Mouse (Mus musculus) small intestine, adult 2 months (tissue): ENCODE measurements around the gene Fam222b. TPM values are rescaled to one million over a fixed set of nuclear protein-coding genes. Genes with fewer than 3 reads are reported as not detected.
A peak's percentile ranks its signal among the peaks of the same experiment; 100 is the strongest.

Experiments
- H3K27ac ChIP-seq: fragments of 200-500 bp; 2 replicates; pipeline ENCODE4 v1.5.1; 2012; ENCODE audit warnings: low read depth, low read length, control low read depth, inconsistent platforms; ENCODE audit not compliant: insufficient read depth
- H3K27me3 ChIP-seq: fragments of 200-500 bp; 2 replicates; pipeline ENCODE4 v1.6.1; 2012; ENCODE audit warnings: mild to moderate bottlenecking, moderate library complexity, low read length, inconsistent platforms; ENCODE audit not compliant: control insufficient read depth, insufficient read depth
- H3K36me3 ChIP-seq: fragments of 200-500 bp; 2 replicates; pipeline ENCODE4 v1.6.1; 2012; ENCODE audit warnings: mild to moderate bottlenecking, low read length, control low read depth, inconsistent platforms; ENCODE audit not compliant: control insufficient read depth, insufficient read depth
- H3K4me1 ChIP-seq: fragments of 200-500 bp; 2 replicates; pipeline ENCODE4 v1.6.1; 2012; ENCODE audit warnings: low read length, inconsistent platforms, mixed read lengths; ENCODE audit not compliant: control insufficient read depth, insufficient read depth, insufficient read length
- H3K4me3 ChIP-seq: fragments of 200-500 bp; 2 replicates; pipeline ENCODE4 v1.5.1; 2012; ENCODE audit warnings: low read depth, mild to moderate bottlenecking, control low read depth, inconsistent platforms, low read length, moderate library complexity
- CTCF ChIP-seq: fragments of 200-500 bp; IDR thresholded peaks from 2 replicates; pipeline ENCODE4 v1.5.1; 2012; ENCODE audit warnings: low read depth, mild to moderate bottlenecking, control low read depth, inconsistent platforms, low read length, moderate library complexity, mixed read lengths; ENCODE audit not compliant: insufficient replicate concordance, insufficient read length; ENCODE audit errors: extremely low read depth
- POLR2A ChIP-seq: fragments of 200-500 bp; IDR thresholded peaks from 2 replicates; pipeline ENCODE4 v1.6.1; 2012; ENCODE audit warnings: low read depth, mild to moderate bottlenecking, control low read depth, inconsistent platforms, low read length, moderate library complexity
- WGBS: fragments of 180-500 bp; shearing (Covaris S2); methylation state at CpG from one replicate; pipeline ENCODE4 v1.1.7; 2018; 5-methylcytosine and 5-hydroxymethylcytosine counted together
- polyA plus RNA-seq: library from polyadenylated mRNA; depleted of rRNA; stranded (reverse); fragments of >200 nt; gene quantifications from 2 replicates; pipeline ENCODE4 v1.2.3, GENCODE M21; 2012

Fam222b gene
- polyA plus RNA-seq, 1 experiment: 29.2 TPM

GRCm38 (mm10) chr11:78073577-78074276 is 20.7 kb upstream of the Fam222b start:
- Histone ChIP-seq H3K4me3 (no peak overlapping the region), H3K27me3 (no peaks in the 10 kb centered on the region), H3K36me3 (peaks cover 27% of the 10 kb centered on the region), H3K27ac (no peak overlapping the region), H3K4me1 (no peaks in the 10 kb centered on the region)
- TF ChIP-seq POLR2A (no peak), CTCF (no peak)
- WGBS: 94% methylated on average over 9 of the region's 9 CpGs

- Histone ChIP-seq H3K27ac (no peak overlapping the region), H3K4me1 (no peaks in the 10 kb centered on the region), H3K27me3 (no peaks in the 10 kb centered on the region), H3K36me3 (peaks cover 27% of the 10 kb centered on the region), H3K4me3 (no peak overlapping the region)
- no peak for TF ChIP-seq CTCF
- TF ChIP-seq POLR2A: no peak
- 90% methylated on average over 2 of the region's 2 CpGs for WGBS
These were observed 20.2 kb upstream of the Fam222b start for GRCm38 (mm10) chr11:78074277-78074652.

- 92% methylated on average over 4 of the region's 4 CpGs for WGBS
- no peak for TF ChIP-seq POLR2A
- no peak for TF ChIP-seq CTCF
- Histone ChIP-seq H3K36me3 (peaks cover 27% of the 10 kb centered on the region), H3K27ac (no peak overlapping the region), H3K4me1 (no peaks in the 10 kb centered on the region), H3K27me3 (no peaks in the 10 kb centered on the region), H3K4me3 (no peak overlapping the region)
These were observed 19.8 kb upstream of the Fam222b start for GRCm38 (mm10) chr11:78074666-78075065.

GRCm38 (mm10) chr11:78079961-78080921 is 14.2 kb upstream of the Fam222b start, which contains the start of gene Eral1:
Gene Eral1 (minus strand): TSS chr11:78080383.
- H3K36me3 ChIP-seq: peaks cover 10% of the 10 kb centered on the region
- no peak for TF ChIP-seq CTCF
- TF ChIP-seq POLR2A: peak; percentile 56; the same call in 1 of the 2 replicates
- H3K4me1 ChIP-seq: no peaks in the 10 kb centered on the region
- no peaks in the 10 kb centered on the region for H3K27me3 ChIP-seq
- peak within 1 kb of the TSS; percentile 82 for H3K4me3 ChIP-seq
- H3K27ac ChIP-seq: no peak within 1 kb of the TSS
- 1% methylated on average over 42 of the region's 42 CpGs for WGBS

- H3K36me3 ChIP-seq: no peaks in the 10 kb centered on the region
- no peaks in the 10 kb centered on the region for H3K27me3 ChIP-seq
- no peaks in the 10 kb centered on the region for H3K4me1 ChIP-seq
- H3K4me3 ChIP-seq: no peak overlapping the region
- no peak for TF ChIP-seq CTCF
- 20% methylated on average over 1 of the region's 1 CpGs for WGBS
- H3K27ac ChIP-seq: no peak overlapping the region
These were observed 10.9 kb upstream of the Fam222b start for GRCm38 (mm10) chr11:78083595-78083994.

- Histone ChIP-seq H3K27me3 (no peaks in the 10 kb centered on the region), H3K4me1 (no peaks in the 10 kb centered on the region), H3K36me3 (no peaks in the 10 kb centered on the region), H3K27ac (no peak overlapping the region), H3K4me3 (no peak overlapping the region)
- TF ChIP-seq POLR2A: no peak
- no peak for TF ChIP-seq CTCF
- WGBS: 61% methylated on average over 4 of the region's 4 CpGs
These were observed 7.5 kb upstream of the Fam222b start for GRCm38 (mm10) chr11:78086925-78087479.

GRCm38 (mm10) chr11:78087756-78088281 is 6.6 kb upstream of the Fam222b start:
- no peaks in the 10 kb centered on the region for H3K27me3 ChIP-seq
- H3K4me3 ChIP-seq: no peak overlapping the region
- WGBS: 67% methylated on average over 5 of the region's 5 CpGs
- no peaks in the 10 kb centered on the region for H3K4me1 ChIP-seq
- no peaks in the 10 kb centered on the region for H3K36me3 ChIP-seq
- TF ChIP-seq CTCF (no peak), POLR2A (no peak)
- no peak overlapping the region for H3K27ac ChIP-seq
